Mouse (Mus musculus) lung, embryonic 14.5 days (tissue): ENCODE data around the gene Rpl5. TPM values are rescaled to one million over a fixed set of nuclear protein-coding genes. Genes with fewer than 3 reads are reported as not detected.

ENCODE experiments used
- ATAC-seq: fragments of 200-750 bp; cut with Nextera tagmentation; 2 replicates; pipeline ENCODE4 v1.8.0; 2017; ENCODE audit warnings: mild to moderate bottlenecking, moderate TSS enrichment, moderate library complexity; ENCODE audit not compliant: insufficient read depth
- DNase-seq: peaks from one replicate; pipeline ENCODE4 v3.0.0-alpha.2; 2015
- H3K27ac ChIP-seq: fragments of 300-500 bp; sonication (generic); 2 replicates; pipeline ENCODE4 v1.5.1; 2014; ENCODE audit warnings: low read depth, mild to moderate bottlenecking, moderate library complexity
- H3K27me3 ChIP-seq: fragments of 300-500 bp; sonication (generic); 2 replicates; pipeline ENCODE4 v1.6.1; 2014; ENCODE audit warnings: low read length, control low read depth; ENCODE audit not compliant: insufficient read depth
- H3K36me3 ChIP-seq: fragments of 300-500 bp; sonication (generic); 2 replicates; pipeline ENCODE4 v1.6.1; 2014; ENCODE audit warnings: control low read depth; ENCODE audit not compliant: insufficient read depth
- H3K4me1 ChIP-seq: fragments of 300-500 bp; sonication (generic); 2 replicates; pipeline ENCODE4 v1.6.1; 2014; ENCODE audit warnings: antibody characterized with exemption, control low read depth; ENCODE audit not compliant: insufficient read depth
- H3K4me2 ChIP-seq: fragments of 300-500 bp; sonication (generic); 2 replicates; pipeline ENCODE4 v1.6.1; 2014; ENCODE audit warnings: mild to moderate bottlenecking
- H3K4me3 ChIP-seq: fragments of 300-500 bp; sonication (generic); 2 replicates; pipeline ENCODE4 v1.5.1; 2014; ENCODE audit warnings: low read depth, low read length
- H3K9ac ChIP-seq: fragments of 300-500 bp; sonication (generic); 2 replicates; pipeline ENCODE4 v1.6.1; 2014
- H3K9me3 ChIP-seq: fragments of 300-500 bp; sonication (generic); 2 replicates; pipeline ENCODE4 v1.6.1; 2016; ENCODE audit warnings: low read depth, low read length, control low read depth
- CTCF ChIP-seq: IDR thresholded peaks from 2 replicates; pipeline ENCODE4 v1.5.1; 2016; ENCODE audit warnings: antibody characterized with exemption, low read depth
- WGBS: fragments of 180-500 bp; shearing (Covaris S2); extraction: QIAGEN DNeasy Blood & Tissue Kit; methylation state at CpG from one replicate; pipeline ENCODE4 v1.1.7; 2014; 5-methylcytosine and 5-hydroxymethylcytosine counted together
- polyA plus RNA-seq: library from polyadenylated mRNA; unstranded; fragments of >200 nt; fragmentation: Nextera tagmentation; extraction: Ambion mirVana; gene quantifications from 2 replicates; pipeline ENCODE4 v1.2.1, GENCODE M21; 2014

Gene Rpl5
- polyA plus RNA-seq, 1 experiment from 2014 or later: 75.7 TPM

- ATAC-seq: no peak
- no peak for DNase-seq
- Histone ChIP-seq H3K27ac (no peak overlapping the region), H3K36me3 (no peaks in the 10 kb centered on the region), H3K27me3 (no peaks in the 10 kb centered on the region), H3K9me3 (no peaks in the 10 kb centered on the region), H3K4me2 (no peak overlapping the region), H3K9ac (no peak overlapping the region), H3K4me1 (no peaks in the 10 kb centered on the region), H3K4me3 (no peak overlapping the region)
- 41% methylated on average over 4 of the region's 4 CpGs for WGBS
- TF ChIP-seq CTCF: no peak
Observed at GRCm38 (mm10) chr5:107915280-107915679, 15.0 kb downstream of the Rpl5 start.

GRCm38 (mm10) chr5:107921400-107922252 is 21.3 kb downstream of the Rpl5 start:
- Histone ChIP-seq H3K27ac (no peak overlapping the region), H3K36me3 (no peaks in the 10 kb centered on the region), H3K4me2 (no peak overlapping the region), H3K4me1 (no peaks in the 10 kb centered on the region), H3K4me3 (no peak overlapping the region), H3K9me3 (no peaks in the 10 kb centered on the region), H3K27me3 (no peaks in the 10 kb centered on the region), H3K9ac (no peak overlapping the region)
- peak; percentile 69 for ATAC-seq
- DNase-seq: peak; percentile 94
- peak; percentile 87 for TF ChIP-seq CTCF
- WGBS: 73% methylated on average over 2 of the region's 2 CpGs

GRCm38 (mm10) chr5:107922836-107923235 is 22.5 kb downstream of the Rpl5 start:
- H3K9me3 ChIP-seq: no peaks in the 10 kb centered on the region
- no peak overlapping the region for H3K27ac ChIP-seq
- 93% methylated on average over 1 of the region's 1 CpGs for WGBS
- H3K4me2 ChIP-seq: no peak overlapping the region
- no peak for TF ChIP-seq CTCF
- no peak overlapping the region for H3K4me3 ChIP-seq
- no peaks in the 10 kb centered on the region for H3K27me3 ChIP-seq
- no peak for DNase-seq
- no peaks in the 10 kb centered on the region for H3K36me3 ChIP-seq
- ATAC-seq: no peak
- H3K4me1 ChIP-seq: no peaks in the 10 kb centered on the region
- H3K9ac ChIP-seq: no peak overlapping the region

- no peak overlapping the region for H3K27ac ChIP-seq
- 78% methylated on average over 8 of the region's 8 CpGs for WGBS
- H3K4me2 ChIP-seq: no peak overlapping the region
- no peaks in the 10 kb centered on the region for H3K9me3 ChIP-seq
- DNase-seq: no peak
- no peak overlapping the region for H3K4me3 ChIP-seq
- H3K4me1 ChIP-seq: no peaks in the 10 kb centered on the region
- no peak for ATAC-seq
- H3K27me3 ChIP-seq: no peaks in the 10 kb centered on the region
- H3K36me3 ChIP-seq: no peaks in the 10 kb centered on the region
- no peak overlapping the region for H3K9ac ChIP-seq
- TF ChIP-seq CTCF: no peak
Observed at GRCm38 (mm10) chr5:107924564-107924963, 24.3 kb downstream of the Rpl5 start.

GRCm38 (mm10) chr5:107926550-107927249 is 26.4 kb downstream of the Rpl5 start:
- Histone ChIP-seq H3K4me3 (no peak overlapping the region), H3K9me3 (no peaks in the 10 kb centered on the region), H3K9ac (no peak overlapping the region), H3K36me3 (no peaks in the 10 kb centered on the region), H3K4me2 (no peak overlapping the region), H3K27me3 (no peaks in the 10 kb centered on the region), H3K4me1 (no peaks in the 10 kb centered on the region), H3K27ac (no peak overlapping the region)
- DNase-seq (no peak), ATAC-seq (no peak)
- WGBS: 69% methylated on average over 11 of the region's 11 CpGs
- TF ChIP-seq CTCF: no peak

- TF ChIP-seq CTCF: no peak
- no peak overlapping the region for H3K9ac ChIP-seq
- no peaks in the 10 kb centered on the region for H3K9me3 ChIP-seq
- no peak overlapping the region for H3K4me3 ChIP-seq
- H3K4me2 ChIP-seq: no peak overlapping the region
- DNase-seq (no peak), ATAC-seq (no peak)
- H3K27me3 ChIP-seq: no peaks in the 10 kb centered on the region
- H3K36me3 ChIP-seq: no peaks in the 10 kb centered on the region
- H3K27ac ChIP-seq: no peak overlapping the region
- 27% methylated on average over 2 of the region's 2 CpGs for WGBS
- H3K4me1 ChIP-seq: no peaks in the 10 kb centered on the region
Observed at GRCm38 (mm10) chr5:107932556-107932955, 32.3 kb downstream of the Rpl5 start.
